Mouse (Mus musculus) intestine, postnatal 0 days (tissue): ENCODE measurements at regions not wholly inside any gene's neighbourhood (a gene's known extent, or its start where the extent isn't known, plus 50 kb on each side); places are given as distances from the start of the nearest gene placed in this dataset.
A peak's percentile ranks its signal among the peaks of the same experiment; 100 is the strongest.

ENCODE experiments used
- ATAC-seq: fragments of 200-750 bp; cut with Nextera tagmentation; 2 replicates; pipeline ENCODE4 v1.8.0; 2017; ENCODE audit warnings: mild to moderate bottlenecking, moderate TSS enrichment, moderate library complexity
- H3K27ac ChIP-seq: fragments of 300-500 bp; sonication (generic); 2 replicates; pipeline ENCODE4 v1.5.1; 2014; ENCODE audit warnings: mild to moderate bottlenecking, low read depth, low read length, moderate library complexity
- H3K27me3 ChIP-seq: fragments of 300-500 bp; sonication (generic); replicated peaks from 2 replicates; pipeline ENCODE4 v1.6.1; 2014; ENCODE audit warnings: low read length, mixed read lengths; ENCODE audit not compliant: control insufficient read depth, insufficient read depth
- H3K36me3 ChIP-seq: fragments of 300-500 bp; sonication (generic); 2 replicates; pipeline ENCODE4 v1.6.1; 2014; ENCODE audit warnings: mild to moderate bottlenecking, moderate library complexity; ENCODE audit not compliant: control insufficient read depth, insufficient read depth
- H3K4me1 ChIP-seq: fragments of 300-500 bp; sonication (generic); replicated peaks from 2 replicates; pipeline ENCODE4 v1.6.1; 2014; ENCODE audit warnings: antibody characterized with exemption, low read length, mixed read lengths; ENCODE audit not compliant: control insufficient read depth, insufficient read depth
- H3K4me2 ChIP-seq: fragments of 300-500 bp; sonication (generic); replicated peaks from 2 replicates; pipeline ENCODE4 v1.6.1; 2014; ENCODE audit warnings: low read depth, mild to moderate bottlenecking, moderate library complexity
- H3K4me3 ChIP-seq: fragments of 300-500 bp; sonication (generic); 2 replicates; pipeline ENCODE4 v1.5.1; 2014; ENCODE audit warnings: low read depth, low read length
- H3K9ac ChIP-seq: fragments of 300-500 bp; sonication (generic); 2 replicates; pipeline ENCODE4 v1.6.1; 2014; ENCODE audit warnings: mild to moderate bottlenecking, low read depth, low read length
- H3K9me3 ChIP-seq: fragments of 300-500 bp; sonication (generic); 2 replicates; pipeline ENCODE4 v1.6.1; 2016; ENCODE audit warnings: mixed run types; ENCODE audit not compliant: control insufficient read depth
- CTCF ChIP-seq: sonication (generic); IDR thresholded peaks from 2 replicates; pipeline ENCODE4 v1.5.1; 2016; ENCODE audit warnings: low read depth, mild to moderate bottlenecking, control low read depth, antibody characterized with exemption, moderate library complexity
- WGBS: fragments of 180-500 bp; shearing (Covaris S2); extraction: QIAGEN DNeasy Blood & Tissue Kit; methylation state at CpG from one replicate; pipeline ENCODE4 v1.1.7; 2014; 5-methylcytosine and 5-hydroxymethylcytosine counted together

- no peak overlapping the region for H3K27ac ChIP-seq
- H3K36me3 ChIP-seq = no peaks in the 10 kb centered on the region
- no peak overlapping the region for H3K4me3 ChIP-seq
- H3K4me2 ChIP-seq = no peak overlapping the region
- H3K9ac ChIP-seq = no peak overlapping the region
- no peak for TF ChIP-seq CTCF
- H3K9me3 ChIP-seq = no peaks in the 10 kb centered on the region
- WGBS = 76% methylated on average over 5 of the region's 5 CpGs
- H3K4me1 ChIP-seq = peaks cover 5% of the 10 kb centered on the region; the same call in 1 of the 2 replicates
- no peak for ATAC-seq
- no peaks in the 10 kb centered on the region for H3K27me3 ChIP-seq
These were observed 87.5 kb downstream of the Sox9 start for GRCm38 (mm10) chr11:112869571-112869970.

- Histone ChIP-seq H3K27me3 (no peaks in the 10 kb centered on the region), H3K9me3 (no peaks in the 10 kb centered on the region), H3K4me3 (no peak overlapping the region), H3K4me2 (no peak overlapping the region; the same call in 1 of the 2 replicates), H3K27ac (no peak overlapping the region), H3K36me3 (no peaks in the 10 kb centered on the region), H3K4me1 (peaks cover 5% of the 10 kb centered on the region; the same call in 1 of the 2 replicates), H3K9ac (no peak overlapping the region)
- ATAC-seq = no peak
- TF ChIP-seq CTCF = no peak
- 36% methylated on average over 17 of the region's 17 CpGs for WGBS
These were observed 88.4 kb downstream of the Sox9 start for GRCm38 (mm10) chr11:112870201-112871035.

GRCm38 (mm10) chr11:112872677-112873367, 90.8 kb downstream of the Sox9 start:
- Histone ChIP-seq H3K9me3 (no peaks in the 10 kb centered on the region), H3K36me3 (no peaks in the 10 kb centered on the region), H3K9ac (no peak overlapping the region), H3K4me2 (0 out of 2 replicates have a peak overlapping the region, but pooled peaks have one; percentile 24), H3K4me1 (peaks cover 5% of the 10 kb centered on the region; the same call in 1 of the 2 replicates), H3K27me3 (no peaks in the 10 kb centered on the region), H3K27ac (no peak overlapping the region), H3K4me3 (no peak overlapping the region)
- WGBS = 32% methylated on average over 11 of the region's 11 CpGs
- ATAC-seq = no peak
- TF ChIP-seq CTCF = no peak

GRCm38 (mm10) chr11:112874239-112874638, 92.2 kb downstream of the Sox9 start:
- Histone ChIP-seq H3K9ac (no peak overlapping the region), H3K4me2 (peak overlapping the region; percentile 30; the same call in 1 of the 2 replicates), H3K27me3 (no peaks in the 10 kb centered on the region), H3K4me3 (no peak overlapping the region), H3K27ac (no peak overlapping the region), H3K9me3 (no peaks in the 10 kb centered on the region), H3K4me1 (peaks cover 5% of the 10 kb centered on the region; the same call in 1 of the 2 replicates), H3K36me3 (no peaks in the 10 kb centered on the region)
- no peak for ATAC-seq
- 39% methylated on average over 11 of the region's 11 CpGs for WGBS
- TF ChIP-seq CTCF = no peak

GRCm38 (mm10) chr11:112876226-112876625, 94.2 kb downstream of the Sox9 start:
- Histone ChIP-seq H3K4me1 (peaks cover 5% of the 10 kb centered on the region; the same call in 1 of the 2 replicates), H3K27ac (no peak overlapping the region), H3K27me3 (no peaks in the 10 kb centered on the region), H3K36me3 (no peaks in the 10 kb centered on the region), H3K9ac (no peak overlapping the region), H3K4me3 (no peak overlapping the region), H3K4me2 (no peak overlapping the region), H3K9me3 (no peaks in the 10 kb centered on the region)
- no peak for TF ChIP-seq CTCF
- ATAC-seq = no peak
- WGBS = 70% methylated on average over 8 of the region's 8 CpGs

GRCm38 (mm10) chr11:112878436-112878835, 96.4 kb downstream of the Sox9 start:
- Histone ChIP-seq H3K4me3 (no peak overlapping the region), H3K4me1 (0 out of 2 replicates have a peak, but pooled peaks cover 5% of the 10 kb centered on the region)
- no peak for ATAC-seq

More at GRCm38 (mm10) chr11:112878436-112878835, 96.4 kb downstream of the Sox9 start:
- no peak for TF ChIP-seq CTCF
- H3K4me2 ChIP-seq = no peak overlapping the region
- H3K9ac ChIP-seq = no peak overlapping the region
- H3K36me3 ChIP-seq = no peaks in the 10 kb centered on the region
- no peaks in the 10 kb centered on the region for H3K9me3 ChIP-seq
- no peaks in the 10 kb centered on the region for H3K27me3 ChIP-seq
- H3K27ac ChIP-seq = no peak overlapping the region
